Mouse (Mus musculus) liver, embryonic 13.5 days (tissue): ENCODE data around the gene Ebf4. TPM values are rescaled to one million over a fixed set of nuclear protein-coding genes. Genes with fewer than 3 reads are reported as not detected.

Source experiments
- ATAC-seq: fragments of 200-750 bp; cut with Nextera tagmentation; 2 replicates; pipeline ENCODE4 v1.8.0; 2017; ENCODE audit warnings: low read depth, mild to moderate bottlenecking, moderate number of reproducible peaks, moderate library complexity
- DNase-seq: peaks from one replicate; pipeline ENCODE4 v3.0.0; 2022
- H3K27ac ChIP-seq: fragments of 300-500 bp; sonication (generic); 2 replicates; pipeline ENCODE4 v1.5.1; 2015; ENCODE audit warnings: moderate library complexity, mild to moderate bottlenecking, inconsistent platforms
- H3K27me3 ChIP-seq: fragments of 300-500 bp; sonication (generic); 2 replicates; pipeline ENCODE4 v1.6.1; 2015; ENCODE audit warnings: mild to moderate bottlenecking, inconsistent platforms
- H3K36me3 ChIP-seq: fragments of 300-500 bp; sonication (generic); 2 replicates; pipeline ENCODE4 v1.6.1; 2015; ENCODE audit warnings: mild to moderate bottlenecking, inconsistent platforms
- H3K4me1 ChIP-seq: fragments of 300-500 bp; sonication (generic); replicated peaks from 2 replicates; pipeline ENCODE4 v1.6.1; 2015; ENCODE audit warnings: inconsistent platforms
- H3K4me2 ChIP-seq: fragments of 300-500 bp; sonication (generic); 2 replicates; pipeline ENCODE4 v1.6.1; 2015; ENCODE audit warnings: inconsistent platforms, mild to moderate bottlenecking, moderate library complexity
- H3K4me3 ChIP-seq: fragments of 300-500 bp; sonication (generic); replicated peaks from 2 replicates; pipeline ENCODE4 v1.5.1; 2015; ENCODE audit warnings: mild to moderate bottlenecking, inconsistent platforms
- H3K9ac ChIP-seq: fragments of 300-500 bp; sonication (generic); 2 replicates; pipeline ENCODE4 v1.6.1; 2015; ENCODE audit warnings: mild to moderate bottlenecking, inconsistent platforms
- H3K9me3 ChIP-seq: fragments of 300-500 bp; sonication (generic); replicated peaks from 2 replicates; pipeline ENCODE4 v1.6.1; 2016; ENCODE audit warnings: inconsistent platforms
- WGBS: fragments of 180-500 bp; shearing (Covaris S2); methylation state at CpG from one replicate; pipeline ENCODE4 v1.1.7; 2015; ENCODE audit not compliant: insufficient replicate concordance; 5-methylcytosine and 5-hydroxymethylcytosine counted together
- polyA plus RNA-seq: library from polyadenylated mRNA; unstranded; fragments of >200 nt; fragmentation: Nextera tagmentation; extraction: Ambion mirVana; gene quantifications from 2 replicates; pipeline ENCODE4 v1.2.1, GENCODE M21; 2015

Gene Ebf4
- polyA plus RNA-seq, 1 experiment from 2014 or later = 0.10 TPM

- peak overlapping the region; percentile 98 for H3K9ac ChIP-seq
- H3K4me1 ChIP-seq = peaks cover 60% of the 10 kb centered on the region
- H3K9me3 ChIP-seq = no peaks in the 10 kb centered on the region
- H3K4me2 ChIP-seq = peak overlapping the region; percentile 92
- no peak for ATAC-seq
- DNase-seq = no peak
- under 1% methylated on average over 10 of the region's 10 CpGs for WGBS
- peak overlapping the region; percentile 89 for H3K27ac ChIP-seq
- no peaks in the 10 kb centered on the region for H3K27me3 ChIP-seq
- H3K4me3 ChIP-seq = peak overlapping the region; percentile 93
- peaks cover 48% of the 10 kb centered on the region for H3K36me3 ChIP-seq
These were observed 20.1 kb upstream of the Ebf4 start for GRCm38 (mm10) chr2:130274862-130275261.

DNA sequence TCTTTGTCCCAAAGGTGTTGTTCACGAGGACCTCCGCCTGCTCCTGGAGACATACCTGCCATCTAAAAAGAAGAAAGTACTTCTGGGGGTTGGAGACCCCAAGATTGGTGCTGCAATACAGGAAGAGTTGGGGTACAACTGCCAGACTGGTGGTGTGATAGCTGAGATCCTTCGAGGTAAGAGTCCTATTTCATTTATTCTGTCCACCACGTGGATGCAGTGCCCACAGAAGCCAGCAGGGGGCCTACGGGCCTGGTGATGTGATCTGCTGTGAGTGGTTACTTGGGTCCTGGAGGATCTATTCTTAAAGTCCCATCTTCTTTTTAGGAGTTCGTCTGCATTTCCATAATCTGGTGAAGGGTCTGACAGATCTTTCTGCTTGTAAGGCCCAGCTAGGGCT, 19.3 kb upstream of the Ebf4 start:
- H3K36me3 ChIP-seq = peaks cover 56% of the 10 kb centered on the region
- WGBS = 19% methylated on average over 6 of the region's 6 CpGs
- ATAC-seq (no peak), DNase-seq (peak; percentile 76)
- H3K4me3 ChIP-seq = peak overlapping the region; percentile 93
- peaks cover 63% of the 10 kb centered on the region for H3K4me1 ChIP-seq
- H3K9ac ChIP-seq = peak overlapping the region; percentile 98
- H3K27ac ChIP-seq = peak overlapping the region; percentile 89
- H3K9me3 ChIP-seq = no peaks in the 10 kb centered on the region
- no peaks in the 10 kb centered on the region for H3K27me3 ChIP-seq
- peak overlapping the region; percentile 92 for H3K4me2 ChIP-seq

DNA sequence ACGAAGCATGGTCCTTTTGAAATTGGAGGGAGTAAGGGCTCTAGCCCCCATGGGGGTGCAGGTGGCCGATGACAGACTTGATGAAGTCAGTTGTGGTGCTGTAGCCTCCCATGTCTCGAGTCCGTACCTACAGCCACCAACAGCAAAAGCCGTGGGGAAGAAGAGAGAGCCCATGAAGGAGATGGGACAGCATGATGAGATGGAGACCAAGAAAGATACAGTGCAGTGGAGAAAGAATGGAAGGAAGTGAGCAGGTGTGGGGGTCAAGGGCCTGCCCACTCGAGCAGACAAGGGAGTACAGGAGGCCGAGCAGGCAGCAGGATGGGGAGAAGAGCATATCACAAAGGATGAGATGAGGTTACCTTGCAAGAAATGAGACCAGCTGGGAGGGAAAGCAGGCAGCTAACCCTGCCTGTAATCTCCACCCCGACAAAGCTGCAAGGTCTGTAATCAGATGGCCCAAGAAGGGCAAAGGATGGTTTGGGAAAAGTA, 15.3 kb upstream of the Ebf4 start:
- ATAC-seq = peak; percentile 4
- no peak overlapping the region for H3K9ac ChIP-seq
- 21% methylated on average over 8 of the region's 8 CpGs for WGBS
- peak overlapping the region; percentile 24; the same call in 1 of the 2 replicates for H3K27ac ChIP-seq
- no peak overlapping the region for H3K4me3 ChIP-seq
- no peaks in the 10 kb centered on the region for H3K27me3 ChIP-seq
- H3K4me2 ChIP-seq = no peak overlapping the region
- no peak for DNase-seq
- peaks cover 73% of the 10 kb centered on the region for H3K4me1 ChIP-seq
- H3K36me3 ChIP-seq = peaks cover 77% of the 10 kb centered on the region
- H3K9me3 ChIP-seq = no peaks in the 10 kb centered on the region

GRCm38 (mm10) chr2:130280224-130280623, 14.7 kb upstream of the Ebf4 start:
- Histone ChIP-seq H3K36me3 (peaks cover 73% of the 10 kb centered on the region), H3K27ac (peak overlapping the region; percentile 24; the same call in 1 of the 2 replicates), H3K9me3 (no peaks in the 10 kb centered on the region), H3K9ac (no peak overlapping the region), H3K4me3 (no peak overlapping the region), H3K4me1 (peaks cover 74% of the 10 kb centered on the region), H3K27me3 (no peaks in the 10 kb centered on the region), H3K4me2 (no peak overlapping the region)
- ATAC-seq = no peak
- 54% methylated on average over 7 of the region's 7 CpGs for WGBS
- DNase-seq = no peak

GRCm38 (mm10) chr2:130280818-130281217, 14.2 kb upstream of the Ebf4 start:
- 62% methylated on average over 4 of the region's 4 CpGs for WGBS
- ATAC-seq (no peak), DNase-seq (no peak)
- Histone ChIP-seq H3K36me3 (peaks cover 67% of the 10 kb centered on the region), H3K4me1 (peaks cover 73% of the 10 kb centered on the region), H3K27ac (no peak overlapping the region), H3K4me3 (no peak overlapping the region), H3K9ac (no peak overlapping the region), H3K27me3 (no peaks in the 10 kb centered on the region), H3K4me2 (no peak overlapping the region), H3K9me3 (no peaks in the 10 kb centered on the region)

DNA sequence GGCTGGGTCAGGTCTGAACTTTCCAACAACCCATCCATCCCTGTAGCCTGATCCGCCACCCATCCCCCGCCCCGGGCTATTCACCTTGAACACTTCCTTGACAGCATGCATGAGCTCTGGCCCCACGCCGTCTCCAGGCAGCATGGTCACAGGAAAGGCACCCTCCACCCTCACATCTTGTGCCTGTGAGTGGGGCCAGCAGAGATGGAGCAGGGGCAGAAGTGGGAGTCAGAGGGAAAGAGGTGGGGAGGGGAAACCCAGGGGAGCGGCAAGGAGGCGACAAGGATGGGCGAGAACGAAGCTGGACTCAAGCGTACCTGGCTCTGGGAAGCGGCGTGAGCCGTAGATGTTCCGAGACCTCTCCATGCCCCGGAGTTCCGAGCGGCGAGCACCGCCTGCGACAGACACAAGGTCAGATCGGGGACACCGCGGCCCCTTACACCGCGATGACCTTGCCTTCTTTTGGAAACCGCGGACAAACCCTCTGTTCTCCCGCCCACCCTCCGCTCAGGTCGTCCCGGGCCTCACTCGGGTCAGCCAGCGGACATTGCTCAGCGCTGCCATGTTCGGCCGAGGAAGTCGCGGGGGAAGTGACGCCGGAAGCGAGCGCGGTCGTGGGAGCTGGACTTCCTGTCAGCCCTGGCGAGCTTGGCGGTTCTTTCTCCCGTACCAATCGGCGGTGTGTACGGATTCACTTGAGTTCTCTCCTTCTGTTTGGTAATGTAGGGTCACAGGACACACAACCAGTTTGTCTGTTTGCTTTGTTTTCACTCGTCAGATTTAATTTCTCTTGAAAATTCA, 10.9 kb upstream of the Ebf4 start, which contains the start of gene Idh3b:
TSS of gene Idh3b (minus strand) at position 694 of the 801 bp plus-strand sequence.
- peak; percentile 74 for DNase-seq
- Histone ChIP-seq H3K27ac (peak within 1 kb of the TSS; percentile 77), H3K9me3 (no peaks in the 10 kb centered on the region), H3K4me2 (peak within 1 kb of the TSS; percentile 86), H3K9ac (peak within 1 kb of the TSS; percentile 92), H3K4me1 (peaks cover 45% of the 10 kb centered on the region), H3K27me3 (no peaks in the 10 kb centered on the region), H3K36me3 (peaks cover 37% of the 10 kb centered on the region), H3K4me3 (peak within 1 kb of the TSS; percentile 92)
- ATAC-seq = peak; percentile 83
- 1% methylated on average over 51 of the region's 51 CpGs for WGBS

DNA sequence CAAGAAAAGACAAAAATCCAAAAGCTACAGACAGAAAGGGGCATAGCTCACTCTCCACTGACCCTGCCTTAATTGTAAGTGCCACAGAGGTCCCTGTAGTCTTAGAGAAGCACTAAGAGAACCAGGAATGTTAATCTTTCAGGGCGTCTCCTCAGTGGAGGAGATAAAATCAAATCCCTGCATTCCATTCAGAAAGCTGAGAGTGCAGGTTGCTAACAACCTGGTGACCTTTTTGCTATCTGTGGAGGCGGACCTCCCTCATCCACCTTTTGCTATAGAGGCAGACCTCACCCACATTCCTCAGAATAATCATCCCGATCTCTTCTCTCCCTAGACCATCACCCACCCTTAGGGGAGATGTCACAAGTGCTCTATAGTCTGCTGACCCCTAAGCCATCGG, 5.9 kb upstream of the Ebf4 start:
- DNase-seq (no peak), ATAC-seq (no peak)
- H3K4me2 ChIP-seq = no peak overlapping the region
- 52% methylated on average over 4 of the region's 4 CpGs for WGBS
- H3K9me3 ChIP-seq = no peaks in the 10 kb centered on the region
- peaks cover 32% of the 10 kb centered on the region for H3K27me3 ChIP-seq
- no peak overlapping the region for H3K9ac ChIP-seq
- H3K36me3 ChIP-seq = no peaks in the 10 kb centered on the region
- H3K27ac ChIP-seq = no peak overlapping the region
- H3K4me1 ChIP-seq = peaks cover 14% of the 10 kb centered on the region
- H3K4me3 ChIP-seq = no peak overlapping the region

DNA sequence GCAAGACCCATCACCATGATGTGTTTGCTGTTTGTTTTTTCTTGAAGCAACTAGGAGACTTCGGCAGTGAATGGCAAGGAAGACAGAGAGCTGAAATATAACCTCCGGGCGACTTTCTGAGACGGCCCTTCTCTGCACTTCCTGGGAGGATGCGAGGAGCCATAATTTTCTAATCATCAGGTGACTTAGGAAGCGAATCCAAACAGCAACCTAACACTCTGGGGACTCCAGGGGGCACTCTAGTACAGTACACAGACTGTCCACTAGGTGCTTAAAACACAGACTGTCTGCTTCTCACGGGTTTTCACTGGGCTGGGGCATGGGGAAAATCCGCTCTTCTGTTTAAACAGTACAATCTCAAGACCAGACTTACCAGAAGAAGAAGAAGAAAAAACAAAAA, 3.5 kb upstream of the Ebf4 start:
- H3K9ac ChIP-seq = no peak overlapping the region
- 0 out of 2 replicates have a peak, but pooled peaks have one; percentile 17 for ATAC-seq
- no peak overlapping the region for H3K27ac ChIP-seq
- no peak for DNase-seq
- no peak overlapping the region for H3K4me2 ChIP-seq
- 13% methylated on average over 8 of the region's 8 CpGs for WGBS
- H3K4me3 ChIP-seq = no peak overlapping the region
- no peaks in the 10 kb centered on the region for H3K36me3 ChIP-seq
- H3K27me3 ChIP-seq = peaks cover 56% of the 10 kb centered on the region
- H3K4me1 ChIP-seq = peaks cover 10% of the 10 kb centered on the region; the same call in 1 of the 2 replicates
- H3K9me3 ChIP-seq = no peaks in the 10 kb centered on the region

- Histone ChIP-seq H3K4me1 (peaks cover 10% of the 10 kb centered on the region; the same call in 1 of the 2 replicates), H3K27me3 (peaks cover 72% of the 10 kb centered on the region), H3K4me2 (no peak overlapping the region), H3K27ac (no peak overlapping the region), H3K36me3 (no peaks in the 10 kb centered on the region), H3K4me3 (no peak overlapping the region), H3K9me3 (no peaks in the 10 kb centered on the region), H3K9ac (no peak overlapping the region)
- DNase-seq (no peak), ATAC-seq (no peak)
- WGBS = 21% methylated on average over 3 of the region's 3 CpGs
These were observed 2.0 kb upstream of the Ebf4 start for GRCm38 (mm10) chr2:130293009-130293408.

DNA sequence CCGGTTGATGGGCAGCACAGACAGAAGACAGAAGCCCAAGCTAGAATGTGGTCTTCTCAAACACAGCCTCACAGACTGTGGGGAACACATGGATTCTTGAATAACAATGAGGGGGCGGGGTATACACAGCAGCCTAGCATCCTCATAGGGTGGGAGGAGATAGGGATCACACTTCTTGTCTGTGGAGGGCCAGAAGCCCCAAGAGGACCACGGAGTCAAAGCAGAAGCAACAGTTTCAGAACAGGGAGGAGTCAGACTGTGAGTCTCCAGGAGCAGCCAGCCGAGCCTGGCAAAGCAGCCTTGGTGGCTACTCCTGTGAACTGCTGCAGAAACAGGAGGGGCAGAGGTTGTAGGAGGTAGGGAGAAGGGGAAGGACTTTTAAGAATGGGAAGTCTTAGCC, 1.5 kb upstream of the Ebf4 start:
- 3% methylated on average over 4 of the region's 4 CpGs for WGBS
- no peak overlapping the region for H3K27ac ChIP-seq
- DNase-seq = no peak
- H3K9ac ChIP-seq = no peak overlapping the region
- H3K4me2 ChIP-seq = no peak overlapping the region
- no peaks in the 10 kb centered on the region for H3K9me3 ChIP-seq
- peaks cover 76% of the 10 kb centered on the region for H3K27me3 ChIP-seq
- peak; percentile 41; the same call in 1 of the 2 replicates for ATAC-seq
- peaks cover 10% of the 10 kb centered on the region; the same call in 1 of the 2 replicates for H3K4me1 ChIP-seq
- no peak overlapping the region for H3K4me3 ChIP-seq
- H3K36me3 ChIP-seq = no peaks in the 10 kb centered on the region

GRCm38 (mm10) chr2:130294218-130294935, 592 bp upstream of the Ebf4 start:
- Histone ChIP-seq H3K36me3 (no peaks in the 10 kb centered on the region), H3K9ac (no peak overlapping the region; the same call in 1 of the 2 replicates), H3K9me3 (no peaks in the 10 kb centered on the region), H3K27ac (no peak overlapping the region), H3K4me1 (peaks cover 10% of the 10 kb centered on the region; the same call in 1 of the 2 replicates), H3K27me3 (peaks cover 85% of the 10 kb centered on the region), H3K4me3 (peak overlapping the region; percentile 59), H3K4me2 (peak overlapping the region; percentile 68)
- ATAC-seq (no peak), DNase-seq (no peak)
- WGBS = 7% methylated on average over 20 of the region's 20 CpGs
